ENCODE assay signal across 9 mouse cellular contexts in genomic region chr9:80164191-80164590, GRCm38 (mm10). TPM values are rescaled to one million over a fixed set of nuclear protein-coding genes. Genes with fewer than 3 reads are reported as not detected.
DNase-seq lines count a peak whose midpoint lies in the region; ATAC-seq and TF ChIP-seq lines count a peak whose summit lies in the region.
"Had no signal": no experiment of that assay in that cellular context is flagged by ENCODE, and none has a peak within 500 bp of the region (broad histone marks: within the 10 kb centered on the region; RNA-seq: fewer than 3 reads in every experiment).

No protein-coding gene starts in this region.

- 0 out of 2 replicates have a peak overlapping the region, but pooled peaks have one; percentile 56 for H3K27ac ChIP-seq in kidney, embryonic 14.5 days (ENCODE audit: low read depth, low read length)
- H3K27ac ChIP-seq in heart, postnatal 0 days (ENCODE audit: low read depth) = peak overlapping the region; percentile 95; the same call in 1 of the 2 replicates
- peak overlapping the region; percentile 85 for H3K27ac ChIP-seq in lung, embryonic 16.5 days (ENCODE audit: low read length)
- H3K27ac ChIP-seq: macrophage had no signal

- peak overlapping the region; percentile 61 for H3K4me2 ChIP-seq in kidney, embryonic 14.5 days (replicated peaks; ENCODE audit: low read depth, low read length)
- peak overlapping the region; percentile 59 for H3K4me2 ChIP-seq in heart, postnatal 0 days (ENCODE audit: low read depth, low read length)
- peak overlapping the region; percentile 90 for H3K4me2 ChIP-seq in lung, embryonic 16.5 days (ENCODE audit: low read depth, low read length)

- H3K9me3 ChIP-seq in kidney, embryonic 14.5 days (ENCODE audit: control insufficient read depth, low read length) = no peaks in the 10 kb centered on the region
- no peaks in the 10 kb centered on the region for H3K9me3 ChIP-seq in heart, postnatal 0 days (replicated peaks; ENCODE audit: control insufficient read depth, low read length)
- no peaks in the 10 kb centered on the region; the same call in 1 of the 2 replicates for H3K9me3 ChIP-seq in lung, embryonic 16.5 days (ENCODE audit: control insufficient read depth, low read length)

- ATAC-seq in kidney, embryonic 14.5 days (ENCODE audit: low FRiP score, low TSS enrichment) = peak; percentile 2
- ATAC-seq in heart, postnatal 0 days (ENCODE audit: insufficient read depth, low read depth) = no peak
- no peak; the same call in 1 of the 2 replicates for ATAC-seq in lung, embryonic 16.5 days (ENCODE audit: low read depth)

- DNase-seq in kidney, postnatal 36 days = no peak
- DNase-seq in R1 (ENCODE audit: low read depth, low spot score) = peak; percentile 68
- no peak for DNase-seq in heart, postnatal 0 days (ENCODE audit: low spot score)
- DNase-seq in testis, postnatal 14 days (ENCODE audit: low spot score) = peak; percentile 14
- no peak for DNase-seq in B cell, adult 2 months
- no peak for DNase-seq in cerebellum, postnatal 10 days

- WGBS in kidney, embryonic 14.5 days = 3% methylated on average over 13 of the region's 13 CpGs
- WGBS in heart, postnatal 0 days = under 1% methylated on average over 13 of the region's 13 CpGs
- 2% methylated on average over 13 of the region's 13 CpGs for WGBS in lung, embryonic 16.5 days

- no peaks in the 10 kb centered on the region for H3K27me3 ChIP-seq in kidney, embryonic 14.5 days (ENCODE audit: control insufficient read depth, insufficient read depth, low read length)
- H3K27me3 ChIP-seq in heart, postnatal 0 days (ENCODE audit: control insufficient read depth, insufficient read depth, low read length) = no peaks in the 10 kb centered on the region
- no peaks in the 10 kb centered on the region for H3K27me3 ChIP-seq in lung, embryonic 16.5 days (ENCODE audit: control insufficient read depth, insufficient read depth, low read depth, low read length)

- TF ChIP-seq CTCF in heart, postnatal 0 days (IDR thresholded peaks at IDR 0.05; ENCODE audit: low read depth) = no peak

- peak overlapping the region; percentile 78 for H3K4me3 ChIP-seq in kidney, embryonic 14.5 days (ENCODE audit: low read length)
- peak overlapping the region; percentile 81 for H3K4me3 ChIP-seq in heart, postnatal 0 days (ENCODE audit: low read depth, low read length)
- H3K4me3 ChIP-seq in lung, embryonic 16.5 days (ENCODE audit: low read length) = peak overlapping the region; percentile 93

- no peak for TF ChIP-seq EP300 in heart, postnatal 0 days (IDR thresholded peaks at IDR 0.05; ENCODE audit: low read depth)

- no peaks in the 10 kb centered on the region for H3K36me3 ChIP-seq in kidney, embryonic 14.5 days (ENCODE audit: control insufficient read depth, insufficient read depth, low read length)
- no peaks in the 10 kb centered on the region for H3K36me3 ChIP-seq in heart, postnatal 0 days (replicated peaks; ENCODE audit: control insufficient read depth, insufficient read depth, low read length)
- no peaks in the 10 kb centered on the region for H3K36me3 ChIP-seq in lung, embryonic 16.5 days (ENCODE audit: control insufficient read depth, insufficient read depth, low read length)

- peak overlapping the region; percentile 28; the same call in 1 of the 2 replicates for H3K9ac ChIP-seq in kidney, embryonic 14.5 days (ENCODE audit: low read depth, low read length)
- H3K9ac ChIP-seq in heart, postnatal 0 days (replicated peaks; ENCODE audit: low read depth, low read length) = no peak overlapping the region
- H3K9ac ChIP-seq in lung, embryonic 16.5 days (ENCODE audit: low read length) = peak overlapping the region; percentile 56

- 0 out of 2 replicates have a peak, but pooled peaks cover 5% of the 10 kb centered on the region for H3K4me1 ChIP-seq in kidney, embryonic 14.5 days (ENCODE audit: control insufficient read depth, insufficient read depth, low read length)
- H3K4me1 ChIP-seq in heart, postnatal 0 days (ENCODE audit: control insufficient read depth, insufficient read depth) = no peaks in the 10 kb centered on the region
- H3K4me1 ChIP-seq in lung, embryonic 16.5 days (replicated peaks; ENCODE audit: control insufficient read depth, insufficient read depth, low read length) = peaks cover 12% of the 10 kb centered on the region; the same call in 1 of the 2 replicates

RNA-seq across cellular contexts. Expression of gene Myo6, which starts 0.6 kb away (rescaled TPM):
- polyA plus RNA-seq in kidney, embryonic 14.5 days (2014; fragmentation: Nextera tagmentation; extraction: Ambion mirVana) = 22.1 and 60.8 TPM in 2 replicates
- total RNA-seq in heart, postnatal 0 days (2014; rRNA removed; ENCODE audit: low replicate concordance) = 7.6 and 13.2 TPM in 2 replicates
- 7.1 and 7.6 TPM in 2 replicates for polyA plus RNA-seq in heart, postnatal 0 days (2015; fragmentation: Nextera tagmentation; extraction: Ambion mirVana)
- 27.9 and 29.0 TPM in 2 replicates for polyA plus RNA-seq in lung, embryonic 16.5 days (2015; fragmentation: Nextera tagmentation; extraction: Ambion mirVana)

Comparison
In these comparisons a context has a peak if more than half of its experiments do, and no peak if none do; other contexts are left out.
1. DNase-seq: peak in R1 (single experiment) and testis, postnatal 14 days (single experiment); none in kidney, postnatal 36 days (0 of 2), heart, postnatal 0 days (single experiment), B cell, adult 2 months (0 of 2) and cerebellum, postnatal 10 days (0 of 2).
2. Peak in every context shown above with its lines, with median percentiles within 50 percentile points of each other: H3K27ac ChIP-seq, H3K4me2 ChIP-seq and H3K4me3 ChIP-seq.